Mouse (Mus musculus) layer of hippocampus, adult 6 months (tissue): ENCODE measurements around the gene Crkl. TPM values are rescaled to one million over a fixed set of nuclear protein-coding genes. Genes with fewer than 3 reads are reported as not detected.

Source experiments
- long read RNA-seq, 2 experiments: library from polyadenylated mRNA; unstranded; transcript quantifications; one replicate each; pipeline ENCODE4 v2.0.0; 2019 to 2020
- polyA plus RNA-seq: library from polyadenylated mRNA; unstranded; fragments of <200 nt; fragmentation: Nextera tagmentation; gene quantifications from 2 replicates; pipeline ENCODE4 v1.2.3, GENCODE M21; 2021

Crkl gene
- polyA plus RNA-seq = 25.4 and 26.0 TPM in 2 replicates
- long read RNA-seq, experiment 1, full-length matches to known transcripts = 6 of 16 reads
- long read RNA-seq, experiment 1, partial matches to known transcripts = 1 of 16 reads
- long read RNA-seq, experiment 1, other reads (novel, unspliced or antisense) = 9 of 16 reads
- long read RNA-seq, experiment 2, full-length matches to known transcripts = 148 of 167 reads
- long read RNA-seq, experiment 2, partial matches to known transcripts = 14 of 167 reads
- long read RNA-seq, experiment 2, other reads (novel, unspliced or antisense) = 5 of 167 reads

GRCm38 (mm10) chr16:17451541-17452372 is at the start of gene Crkl:
Gene Crkl (plus strand): TSS chr16:17451987.

GRCm38 (mm10) chr16:17405736-17406443 is 45.9 kb upstream of the Crkl start, which contains the start of the genes Snap29 and Pi4ka:
Gene Snap29 (plus strand): TSS chr16:17405986.
Gene Pi4ka (minus strand): TSS chr16:17406314.

GRCm38 (mm10) chr16:17489469-17490111 is 37.8 kb downstream of the Crkl start, which contains the start of gene Aifm3:
Gene Aifm3 (plus strand): TSS chr16:17489611.

GRCm38 (mm10) chr16:17508546-17509239 is 56.9 kb downstream of the Crkl start, which contains the start of gene Lztr1:
Gene Lztr1 (plus strand): TSS chr16:17508688.

GRCm38 (mm10) chr16:17530640-17531288 is 79.0 kb downstream of the Crkl start, which contains the start of gene Thap7:
Gene Thap7 (minus strand): TSS chr16:17531136.

Other genes starting within 250 kb of the Crkl start
- 112 and 119 TPM in 2 replicates for gene Ube2l3, start 249.3 kb upstream of the Crkl start, polyA plus RNA-seq
- gene Rimbp3, start 243.4 kb upstream of the Crkl start, polyA plus RNA-seq = 0.44 and 0.63 TPM in 2 replicates
- gene Hic2, start 218.4 kb upstream of the Crkl start, polyA plus RNA-seq = 0.30 and 0.44 TPM in 2 replicates
- gene Tmem191c, start 175.9 kb upstream of the Crkl start, polyA plus RNA-seq = 115 and 119 TPM in 2 replicates
- gene Serpind1, start 120.6 kb upstream of the Crkl start, polyA plus RNA-seq = 2.8 and 4.0 TPM in 2 replicates
- gene Snap29, start 46.0 kb upstream of the Crkl start, polyA plus RNA-seq = 6.8 and 6.9 TPM in 2 replicates
- gene Pi4ka, start 45.7 kb upstream of the Crkl start, polyA plus RNA-seq = 62.7 and 66.9 TPM in 2 replicates
- gene Aifm3, start 37.6 kb downstream of the Crkl start, polyA plus RNA-seq = 18.6 and 19.3 TPM in 2 replicates
- 119 and 121 TPM in 2 replicates for gene Lztr1, start 56.7 kb downstream of the Crkl start, polyA plus RNA-seq
- 57.8 and 60.8 TPM in 2 replicates for gene Thap7, start 79.1 kb downstream of the Crkl start, polyA plus RNA-seq
- 1.7 and 2.3 TPM in 2 replicates for gene Lrrc74b, start 109.3 kb downstream of the Crkl start, polyA plus RNA-seq
- gene P2rx6, start 109.9 kb downstream of the Crkl start, polyA plus RNA-seq = 1.3 TPM in 2 replicates
- gene Slc7a4, start 131.2 kb downstream of the Crkl start, polyA plus RNA-seq = 102 and 105 TPM in 2 replicates
- 6.6 and 10.5 TPM in 2 replicates for gene Smpd4, start 167.4 kb downstream of the Crkl start, polyA plus RNA-seq
- 13.7 and 15.2 TPM in 2 replicates for gene Ccdc74a, start 194.5 kb downstream of the Crkl start, polyA plus RNA-seq